Mouse (Mus musculus) embryonic fibroblast, embryonic 13.5 days (primary cell): ENCODE measurements around the gene Vhl.

Experiments used
- CTCF ChIP-seq: IDR thresholded peaks from 2 replicates; pipeline ENCODE4 v1.5.1; 2011; ENCODE audit warnings: mild to moderate bottlenecking, control low read depth, low read length, moderate library complexity, borderline replicate concordance; ENCODE audit not compliant: insufficient read depth
- POLR2A ChIP-seq: IDR thresholded peaks from 2 replicates; pipeline ENCODE4 v1.6.1; 2011; ENCODE audit warnings: low read depth, mild to moderate bottlenecking, control low read depth, low read length, moderate library complexity

GRCm38 (mm10) chr6:113603993-113604392, 19.8 kb upstream of the Vhl start:
- TF ChIP-seq CTCF (no peak), POLR2A (no peak)
